Mouse (Mus musculus): ENCODE data around the gene Ms4a14. TPM values are rescaled to one million over a fixed set of nuclear protein-coding genes. Genes with fewer than 3 reads are reported as not detected.
A peak's percentile ranks its signal among the peaks of the same experiment; 100 is the strongest.
"Not testable (repeated sequence)": the region's sequence is repeated elsewhere in the genome, so short reads cannot be mapped to it uniquely, and the experiment has no call there.

Ms4a14 gene
- polyA plus RNA-seq, 1 experiment, result 0.18 TPM

DNA sequence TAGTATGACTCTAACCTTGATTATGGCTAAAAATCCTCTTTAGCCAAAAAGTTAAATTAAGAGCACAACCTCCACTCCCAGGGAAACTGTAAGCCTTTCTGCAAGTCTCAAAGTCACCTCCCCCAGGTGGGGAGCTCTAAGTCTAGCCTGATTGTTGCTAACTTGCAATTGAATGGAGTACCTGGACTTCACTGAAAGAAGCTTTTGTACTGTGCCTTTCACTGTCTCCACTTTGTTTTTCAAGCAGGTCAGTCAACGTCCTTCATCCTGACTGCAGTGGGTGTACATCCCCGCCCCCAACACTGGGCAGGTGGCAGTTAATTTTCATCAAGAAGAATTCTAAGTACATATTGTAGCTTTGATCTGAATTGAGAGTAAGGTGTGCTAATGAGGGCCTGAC, 15.3 kb downstream of the Ms4a14 start:
- TF ChIP-seq CTCF (IDR thresholded peaks at IDR 0.05; ENCODE audit: borderline replicate concordance, extremely low read depth, insufficient read depth, insufficient read length) (no peak), POLR2A (IDR thresholded peaks at IDR 0.05; ENCODE audit: borderline replicate concordance, extremely low read depth, insufficient read depth, insufficient read length, poor library complexity, severe bottlenecking) (no peak)
- no peak for DNase-seq (ENCODE audit: low read depth)

DNA sequence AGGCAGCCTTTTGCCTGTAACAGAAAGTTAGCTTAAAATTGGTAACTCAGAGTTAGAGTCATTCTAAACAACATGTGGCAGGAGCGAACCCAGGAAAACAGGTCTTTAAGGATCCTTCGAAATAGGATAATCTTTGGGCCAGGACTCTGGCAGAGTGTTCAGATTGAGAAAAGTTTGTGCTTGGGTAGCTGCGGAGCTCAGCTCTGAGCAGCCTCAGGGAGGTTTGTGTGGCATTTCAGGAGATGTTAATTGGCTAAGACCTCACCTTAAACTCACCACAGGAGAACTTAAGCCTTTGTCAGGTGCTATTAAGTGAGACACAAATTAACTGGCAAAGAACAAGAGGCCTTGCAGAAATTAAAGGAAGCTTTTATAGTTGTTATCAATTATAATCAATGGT, 20.6 kb downstream of the Ms4a14 start:
- not testable (repeated sequence) for DNase-seq (ENCODE audit: low read depth)

DNA sequence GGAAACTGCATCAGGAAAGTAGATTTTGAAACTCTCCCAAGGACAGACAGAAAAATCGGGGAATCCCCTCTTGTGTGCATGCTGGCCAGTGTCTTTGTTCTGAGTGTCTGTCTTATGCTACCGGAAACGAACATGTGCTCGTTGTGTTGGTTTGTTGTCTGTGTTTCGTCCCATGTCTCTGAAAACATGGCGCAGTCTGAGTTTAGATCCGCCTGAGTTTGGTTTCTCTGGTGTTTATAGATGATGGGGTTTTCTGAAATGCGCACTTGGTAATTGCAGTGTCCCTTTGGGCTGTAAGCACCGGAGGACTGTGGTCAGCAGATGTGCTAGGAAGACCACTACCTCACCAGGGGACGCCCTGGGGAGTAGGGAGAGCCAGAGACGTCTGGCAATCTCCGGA, 21.3 kb downstream of the Ms4a14 start:
- DNase-seq (ENCODE audit: low read depth), result peak; percentile 40
- TF ChIP-seq CTCF (IDR thresholded peaks at IDR 0.05; ENCODE audit: borderline replicate concordance, extremely low read depth, insufficient read depth, insufficient read length) (no peak), POLR2A (IDR thresholded peaks at IDR 0.05; ENCODE audit: borderline replicate concordance, extremely low read depth, insufficient read depth, insufficient read length, poor library complexity, severe bottlenecking) (no peak)

DNA sequence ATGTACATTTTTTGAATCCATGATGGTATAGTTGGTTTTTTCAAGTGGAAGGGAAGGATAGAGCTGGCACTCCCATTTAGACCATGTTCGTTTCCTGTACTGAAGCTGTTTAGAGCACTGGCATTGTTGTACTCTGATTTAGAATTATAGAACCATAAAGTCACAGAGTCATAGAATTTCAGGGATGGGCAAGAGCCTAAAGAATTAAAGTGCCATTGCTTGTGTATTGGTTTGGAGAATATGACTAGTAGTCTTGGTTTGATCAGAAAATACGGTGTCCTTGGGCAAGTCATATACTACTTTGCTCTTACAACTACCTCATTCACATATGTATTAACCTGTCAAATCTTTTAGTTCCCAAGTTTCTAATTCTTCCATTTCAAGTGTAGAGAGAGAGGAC, 30.5 kb downstream of the Ms4a14 start, which contains the start of gene Ms4a5:
Gene Ms4a5 (minus strand): TSS at position 101 of the 400 bp plus-strand sequence.
- DNase-seq (ENCODE audit: low read depth), result no peak
- TF ChIP-seq CTCF (IDR thresholded peaks at IDR 0.05; ENCODE audit: borderline replicate concordance, extremely low read depth, insufficient read depth, insufficient read length), result no peak

DNA sequence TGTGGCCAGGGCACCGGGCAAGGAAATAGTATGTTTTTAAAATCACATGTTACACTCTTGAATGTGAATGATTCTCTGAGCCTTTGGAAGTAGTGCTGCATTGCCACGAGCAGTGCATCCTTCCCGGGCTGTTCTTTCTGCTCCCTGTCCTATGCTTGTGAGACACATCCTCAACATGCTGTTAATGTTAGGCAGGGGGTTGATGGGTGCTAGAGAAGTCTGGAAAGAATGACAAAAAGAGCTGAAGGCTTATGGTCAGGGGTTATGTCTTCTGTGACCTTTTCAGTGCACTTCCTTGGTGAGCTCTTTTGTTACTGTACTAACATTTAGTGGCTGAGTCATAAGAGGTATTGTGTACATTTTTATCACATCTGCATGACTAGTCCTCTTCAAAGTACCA, 34.0 kb downstream of the Ms4a14 start:
- TF ChIP-seq POLR2A (IDR thresholded peaks at IDR 0.05; ENCODE audit: borderline replicate concordance, extremely low read depth, insufficient read depth, insufficient read length, poor library complexity, severe bottlenecking) (no peak), CTCF (IDR thresholded peaks at IDR 0.05; ENCODE audit: borderline replicate concordance, extremely low read depth, insufficient read depth, insufficient read length) (no peak)
- DNase-seq (ENCODE audit: low read depth), result no peak

DNA sequence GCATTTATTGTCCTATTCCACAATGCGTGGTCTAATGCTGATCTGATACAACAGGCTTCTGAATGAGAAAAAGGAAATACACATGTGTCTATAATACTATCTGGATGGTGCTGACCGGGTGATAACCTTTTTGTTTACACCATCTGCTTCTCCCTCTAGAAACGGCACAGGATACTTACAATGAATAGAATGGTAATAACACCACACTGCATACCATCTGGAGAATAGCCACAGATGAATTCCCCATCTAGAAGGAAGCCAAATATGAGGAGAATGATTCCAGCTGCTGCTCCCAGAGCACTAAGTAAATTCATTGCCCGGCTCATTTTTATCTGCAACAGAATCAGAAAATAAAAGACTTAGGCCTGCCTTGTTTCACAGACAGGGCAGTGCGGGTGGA, 37.8 kb downstream of the Ms4a14 start:
- TF ChIP-seq POLR2A (IDR thresholded peaks at IDR 0.05; ENCODE audit: borderline replicate concordance, extremely low read depth, insufficient read depth, insufficient read length, poor library complexity, severe bottlenecking), result no peak
- no peak for TF ChIP-seq CTCF (IDR thresholded peaks at IDR 0.05; ENCODE audit: borderline replicate concordance, extremely low read depth, insufficient read depth, insufficient read length)
- peak; percentile 15 for DNase-seq (ENCODE audit: low read depth)

DNA sequence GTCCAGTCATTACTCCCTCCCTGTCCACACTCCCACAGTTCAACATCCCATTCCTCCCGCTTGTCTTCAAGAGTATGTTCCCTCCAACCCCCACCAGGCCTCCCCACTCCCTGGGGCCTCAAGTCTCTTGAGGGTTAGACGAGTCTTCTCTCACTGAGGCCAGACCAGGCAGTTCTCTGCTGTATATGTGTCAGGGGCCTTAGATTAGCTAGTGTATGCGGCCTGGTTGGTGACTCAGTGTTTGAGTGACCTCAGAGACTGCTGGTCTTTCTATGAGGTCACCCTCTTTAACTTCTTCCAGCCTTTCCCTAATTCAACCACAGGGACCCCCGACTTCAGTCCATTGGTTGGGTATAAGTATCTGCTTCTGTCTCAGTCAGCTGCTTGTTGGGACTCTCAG, 47.3 kb downstream of the Ms4a14 start:
- no peak for TF ChIP-seq CTCF (IDR thresholded peaks at IDR 0.05; ENCODE audit: borderline replicate concordance, extremely low read depth, insufficient read depth, insufficient read length)
- TF ChIP-seq POLR2A (IDR thresholded peaks at IDR 0.05; ENCODE audit: borderline replicate concordance, extremely low read depth, insufficient read depth, insufficient read length, poor library complexity, severe bottlenecking), result no peak
- no peak for DNase-seq (ENCODE audit: low read depth)

DNA sequence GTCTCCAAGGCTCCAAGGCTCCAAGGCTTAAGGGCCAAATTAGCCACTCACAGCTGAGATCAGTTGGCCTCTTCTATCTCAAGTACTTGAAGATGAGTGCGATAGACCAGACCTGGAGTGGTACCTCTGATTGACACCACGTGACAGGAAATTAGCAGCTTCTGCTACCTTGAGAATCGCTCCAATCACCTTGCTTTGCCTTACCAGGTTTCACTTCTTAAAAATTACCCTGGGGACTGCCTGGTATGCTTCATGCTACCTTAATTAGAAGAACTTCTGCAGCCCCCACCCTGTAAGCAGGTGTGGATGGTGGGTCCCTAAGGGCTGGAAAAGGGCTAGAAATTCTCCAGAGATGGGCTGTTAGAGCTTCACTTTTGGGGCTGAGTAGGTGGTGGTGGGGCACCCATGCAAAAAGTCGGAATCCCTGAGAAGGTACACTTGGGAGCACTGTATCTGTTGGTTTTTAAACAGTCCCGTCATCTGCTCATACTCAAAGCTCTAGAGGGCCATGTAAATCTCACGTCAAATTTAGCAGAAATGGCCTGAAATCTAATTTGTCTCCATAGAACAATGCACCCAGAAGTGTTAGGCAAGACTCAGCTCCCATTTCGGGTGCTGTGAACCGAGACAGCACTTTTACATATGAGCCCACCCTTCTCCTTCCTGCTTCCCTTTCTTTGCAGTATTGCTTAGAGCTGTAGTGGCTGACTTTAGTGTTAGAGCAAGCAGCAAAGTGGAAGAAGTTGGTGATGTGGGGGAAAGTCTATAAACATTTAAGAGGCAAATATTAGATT, 48.0 kb downstream of the Ms4a14 start, which contains the start of gene Ms4a1:
Gene Ms4a1 (minus strand): TSS at position 190 of the 794 bp plus-strand sequence.
- no peak for TF ChIP-seq POLR2A (IDR thresholded peaks at IDR 0.05; ENCODE audit: borderline replicate concordance, extremely low read depth, insufficient read depth, insufficient read length, poor library complexity, severe bottlenecking)
- no peak for TF ChIP-seq CTCF (IDR thresholded peaks at IDR 0.05; ENCODE audit: borderline replicate concordance, extremely low read depth, insufficient read depth, insufficient read length)
- no peak for DNase-seq (ENCODE audit: low read depth)

DNA sequence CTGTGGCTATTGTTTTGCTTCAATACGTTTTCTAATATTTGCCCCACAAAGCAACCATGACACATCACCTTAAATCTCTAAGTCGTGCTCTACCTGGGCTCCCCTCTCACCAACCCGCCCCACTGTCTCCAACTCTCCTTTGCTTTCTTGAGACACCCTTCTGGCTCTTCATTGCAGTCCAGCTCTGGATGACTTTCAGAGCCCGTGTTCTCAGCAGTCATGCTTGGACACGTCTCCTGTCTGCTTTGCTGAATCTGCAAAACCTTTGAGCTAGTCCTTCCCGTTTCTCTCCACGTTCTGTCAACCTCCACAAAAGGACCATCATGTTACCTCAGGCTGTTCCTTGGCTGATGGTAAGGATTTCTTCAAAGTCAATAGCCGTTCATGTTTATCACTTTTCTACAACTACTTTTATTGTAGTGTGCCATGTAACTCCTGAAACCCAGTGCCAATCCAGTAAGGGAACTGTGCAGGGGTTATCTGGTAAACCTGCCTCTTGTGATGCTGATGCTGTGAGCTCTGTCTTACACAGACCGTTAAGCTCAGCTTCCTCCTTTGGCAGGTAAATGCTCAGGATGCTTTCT, 49.6 kb downstream of the Ms4a14 start:
- no peak for DNase-seq (ENCODE audit: low read depth)
- TF ChIP-seq CTCF (IDR thresholded peaks at IDR 0.05; ENCODE audit: borderline replicate concordance, extremely low read depth, insufficient read depth, insufficient read length), result no peak
- no peak for TF ChIP-seq POLR2A (IDR thresholded peaks at IDR 0.05; ENCODE audit: borderline replicate concordance, extremely low read depth, insufficient read depth, insufficient read length, poor library complexity, severe bottlenecking)

DNA sequence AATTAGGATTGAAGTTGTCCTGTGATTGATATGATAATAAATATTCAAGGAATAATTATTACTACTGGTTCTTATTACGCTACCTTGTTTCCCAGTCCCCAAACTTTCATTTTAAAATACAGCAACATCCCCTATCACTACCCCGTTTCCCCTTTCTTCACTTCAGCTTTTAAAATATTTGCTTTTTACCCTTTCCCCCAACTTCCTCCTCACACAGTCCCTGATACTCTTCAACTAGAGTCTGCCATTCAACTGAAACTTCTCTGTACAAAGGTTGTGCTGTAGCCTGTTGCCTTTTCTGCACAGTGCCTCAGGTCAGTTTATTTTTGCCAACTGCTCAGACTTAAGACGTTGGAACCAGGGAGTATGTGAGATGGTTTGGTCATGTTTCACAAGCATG, 50.7 kb downstream of the Ms4a14 start:
- TF ChIP-seq POLR2A (IDR thresholded peaks at IDR 0.05; ENCODE audit: borderline replicate concordance, extremely low read depth, insufficient read depth, insufficient read length, poor library complexity, severe bottlenecking) (no peak), CTCF (IDR thresholded peaks at IDR 0.05; ENCODE audit: borderline replicate concordance, extremely low read depth, insufficient read depth, insufficient read length) (no peak)
- DNase-seq (ENCODE audit: low read depth), result no peak

DNA sequence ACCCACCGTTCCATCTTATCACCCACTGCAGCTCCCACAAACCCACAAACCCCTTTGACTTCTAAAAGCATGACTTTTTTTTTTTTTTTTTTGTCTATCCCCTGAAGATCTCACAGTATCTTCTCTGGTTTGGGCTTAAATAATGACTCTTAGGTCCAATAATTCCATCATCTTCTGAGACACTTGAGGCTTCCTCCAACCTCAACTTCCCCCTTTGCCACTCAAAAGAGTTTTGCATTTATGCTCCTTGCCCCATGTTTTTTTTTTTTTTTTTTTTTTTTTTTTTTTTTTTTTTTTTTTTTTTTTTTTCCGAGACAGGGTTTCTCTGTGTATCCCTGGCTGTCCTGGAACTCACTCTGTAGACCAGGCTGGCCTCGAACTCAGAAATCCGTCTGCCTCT, 51.3 kb downstream of the Ms4a14 start:
- not testable (repeated sequence) for DNase-seq (ENCODE audit: low read depth)

DNA sequence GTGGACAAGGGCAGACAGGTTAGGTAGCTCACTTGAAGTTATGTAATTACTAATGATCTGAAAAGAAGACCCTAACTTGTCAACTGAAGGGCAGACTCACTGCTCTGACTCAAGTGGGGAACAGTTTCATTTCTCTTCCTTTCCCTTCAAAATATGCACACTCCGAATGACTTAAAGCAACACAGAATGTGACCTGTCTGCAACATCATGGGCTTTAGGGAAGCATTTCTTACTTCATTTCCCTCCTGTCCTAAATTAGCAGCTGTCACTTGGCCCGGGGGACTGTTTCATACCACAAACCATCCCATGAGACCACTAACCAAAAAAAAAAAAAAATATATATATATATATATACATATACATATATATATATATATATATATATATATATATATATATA, 52.7 kb downstream of the Ms4a14 start:
- no peak for DNase-seq (ENCODE audit: low read depth)
- TF ChIP-seq CTCF (IDR thresholded peaks at IDR 0.05; ENCODE audit: borderline replicate concordance, extremely low read depth, insufficient read depth, insufficient read length), result no peak
- no peak for TF ChIP-seq POLR2A (IDR thresholded peaks at IDR 0.05; ENCODE audit: borderline replicate concordance, extremely low read depth, insufficient read depth, insufficient read length, poor library complexity, severe bottlenecking)

Other genes with a start within 250 kb of the Ms4a14 start
- gene Ms4a8a, start 233.4 kb downstream of the Ms4a14 start, polyA plus RNA-seq (2012; rRNA removed), result not detected in 2 replicates
- not detected in 2 replicates for gene 1700017D01Rik, start 183.6 kb downstream of the Ms4a14 start, polyA plus RNA-seq (2012; rRNA removed)
- gene 1700025F22Rik, start 149.1 kb downstream of the Ms4a14 start, polyA plus RNA-seq (2012; rRNA removed), result not detected in 2 replicates
- gene Ms4a13, start 117.7 kb downstream of the Ms4a14 start, polyA plus RNA-seq (2012; rRNA removed), result not detected in 2 replicates
- not detected in 2 replicates for gene Ms4a12, start 82.0 kb downstream of the Ms4a14 start, polyA plus RNA-seq (2012; rRNA removed)
- gene Ms4a1, start 48.2 kb downstream of the Ms4a14 start, polyA plus RNA-seq (2012; rRNA removed), result not detected in 2 replicates
- not detected in 2 replicates for gene Ms4a5, start 30.6 kb downstream of the Ms4a14 start, polyA plus RNA-seq (2012; rRNA removed)
- gene Ms4a7, start 21.7 kb upstream of the Ms4a14 start, polyA plus RNA-seq (2012; rRNA removed), result 0.86 and 1.9 TPM in 2 replicates
- 0.25 and 0.38 TPM in 2 replicates for gene Ms4a4a, start 61.1 kb upstream of the Ms4a14 start, polyA plus RNA-seq (2012; rRNA removed)
- gene Ms4a4c, start 90.3 kb upstream of the Ms4a14 start, polyA plus RNA-seq (2012; rRNA removed), result 0.06 and 0.12 TPM in 2 replicates
- not detected in 2 replicates for gene Ms4a4b, start 129.1 kb upstream of the Ms4a14 start, polyA plus RNA-seq (2012; rRNA removed)
- 1.4 and 1.6 TPM in 2 replicates for gene Ms4a6c, start 154.9 kb upstream of the Ms4a14 start, polyA plus RNA-seq (2012; rRNA removed)
- gene Gm8369, start 171.5 kb upstream of the Ms4a14 start, polyA plus RNA-seq (2012; rRNA removed), result 0.13 TPM in 1 of 2 replicates, not detected in the other
- 1.7 and 2.7 TPM in 2 replicates for gene Ms4a6b, start 202.1 kb upstream of the Ms4a14 start, polyA plus RNA-seq (2012; rRNA removed)
- 0.11 TPM in 1 of 2 replicates, not detected in the other for gene Ms4a4d, start 222.3 kb upstream of the Ms4a14 start, polyA plus RNA-seq (2012; rRNA removed)

All from brain, embryonic 14.5 days (tissue).